8 mouse cellular contexts compared by ENCODE assay signal in genomic region chr17:47522536-47522935, GRCm38 (mm10). TPM values are rescaled to one million over a fixed set of nuclear protein-coding genes. Genes with fewer than 3 reads are reported as not detected.
A peak's percentile ranks its signal among the peaks of the same experiment; 100 is the strongest.
DNase-seq lines count a peak whose midpoint lies in the region; ATAC-seq lines count a peak whose summit lies in the region.

No protein-coding gene starts in this region.

- ATAC-seq in kidney, embryonic 14.5 days (ENCODE audit: low FRiP score, low TSS enrichment), result no peak
- ATAC-seq in hindbrain, embryonic 13.5 days (ENCODE audit: low FRiP score), result no peak
- ATAC-seq in midbrain, embryonic 14.5 days (ENCODE audit: low FRiP score, low TSS enrichment), result no peak

- DNase-seq in kidney, adult 18-20 months, result no peak
- DNase-seq in embryonic facial prominence, embryonic 10.5 days (ENCODE audit: low spot score), result no peak
- DNase-seq in midbrain, embryonic 14.5 days, result no peak
- DNase-seq in right cerebral cortex, postnatal 14 days, result no peak
- DNase-seq in ovary, postnatal 10 days (ENCODE audit: low spot score), result no peak
- no peak for DNase-seq in gastrocnemius, postnatal 14 days

- no peak overlapping the region for H3K4me3 ChIP-seq in kidney, embryonic 14.5 days (ENCODE audit: low read length)
- no peak overlapping the region for H3K4me3 ChIP-seq in embryonic facial prominence, embryonic 10.5 days
- no peak overlapping the region for H3K4me3 ChIP-seq in hindbrain, embryonic 13.5 days
- H3K4me3 ChIP-seq in midbrain, embryonic 14.5 days (replicated peaks; ENCODE audit: low read depth, low read length), result no peak overlapping the region

- H3K9me3 ChIP-seq in kidney, embryonic 14.5 days (ENCODE audit: control insufficient read depth, low read length), result no peaks in the 10 kb centered on the region
- H3K9me3 ChIP-seq in embryonic facial prominence, embryonic 10.5 days, result no peaks in the 10 kb centered on the region
- H3K9me3 ChIP-seq in hindbrain, embryonic 13.5 days, result no peaks in the 10 kb centered on the region
- H3K9me3 ChIP-seq in midbrain, embryonic 14.5 days (ENCODE audit: control insufficient read depth, low read length), result no peaks in the 10 kb centered on the region

- no peaks in the 10 kb centered on the region for H3K36me3 ChIP-seq in kidney, embryonic 14.5 days (ENCODE audit: control insufficient read depth, insufficient read depth, low read length)
- no peaks in the 10 kb centered on the region for H3K36me3 ChIP-seq in embryonic facial prominence, embryonic 10.5 days (replicated peaks)
- H3K36me3 ChIP-seq in hindbrain, embryonic 13.5 days, result no peaks in the 10 kb centered on the region
- no peaks in the 10 kb centered on the region for H3K36me3 ChIP-seq in midbrain, embryonic 14.5 days (ENCODE audit: control insufficient read depth, insufficient read depth, low read length)

- intact Hi-C loops in gastrocnemius, postnatal 14 days (cut with DNase I; ENCODE audit: low total_unique reads), result no loop called here

- 52% methylated on average over 4 of the region's 4 CpGs for WGBS in kidney, embryonic 14.5 days
- 63% methylated on average over 4 of the region's 4 CpGs for WGBS in embryonic facial prominence, embryonic 10.5 days
- 76% methylated on average over 4 of the region's 4 CpGs for WGBS in hindbrain, embryonic 13.5 days
- 73% methylated on average over 4 of the region's 4 CpGs for WGBS in midbrain, embryonic 14.5 days

- no peak overlapping the region for H3K9ac ChIP-seq in kidney, embryonic 14.5 days (ENCODE audit: low read depth, low read length)
- peak overlapping the region; percentile 15; the same call in 1 of the 2 replicates for H3K9ac ChIP-seq in hindbrain, embryonic 13.5 days
- no peak overlapping the region for H3K9ac ChIP-seq in midbrain, embryonic 14.5 days (replicated peaks; ENCODE audit: low read length)

- H3K4me2 ChIP-seq in kidney, embryonic 14.5 days (replicated peaks; ENCODE audit: low read depth, low read length), result peak overlapping the region; percentile 8; the same call in 1 of the 2 replicates
- H3K4me2 ChIP-seq in hindbrain, embryonic 13.5 days, result no peak overlapping the region
- H3K4me2 ChIP-seq in midbrain, embryonic 14.5 days (ENCODE audit: low read length), result no peak overlapping the region

- H3K27ac ChIP-seq in kidney, embryonic 14.5 days (ENCODE audit: low read depth, low read length), result peak overlapping the region; percentile 96
- peak overlapping the region; percentile 91 for H3K27ac ChIP-seq in embryonic facial prominence, embryonic 10.5 days (replicated peaks)
- peak overlapping the region; percentile 87 for H3K27ac ChIP-seq in hindbrain, embryonic 13.5 days
- H3K27ac ChIP-seq in midbrain, embryonic 14.5 days (replicated peaks; ENCODE audit: low read depth, low read length), result peak overlapping the region; percentile 91

- no peaks in the 10 kb centered on the region for H3K27me3 ChIP-seq in kidney, embryonic 14.5 days (ENCODE audit: control insufficient read depth, insufficient read depth, low read length)
- H3K27me3 ChIP-seq in embryonic facial prominence, embryonic 10.5 days (replicated peaks; ENCODE audit: low read depth, poor library complexity, severe bottlenecking), result no peaks in the 10 kb centered on the region
- no peaks in the 10 kb centered on the region for H3K27me3 ChIP-seq in hindbrain, embryonic 13.5 days
- no peaks in the 10 kb centered on the region for H3K27me3 ChIP-seq in midbrain, embryonic 14.5 days (ENCODE audit: control insufficient read depth, insufficient read depth, low read length)

- peaks cover 38% of the 10 kb centered on the region for H3K4me1 ChIP-seq in kidney, embryonic 14.5 days (ENCODE audit: control insufficient read depth, insufficient read depth, low read length)
- H3K4me1 ChIP-seq in embryonic facial prominence, embryonic 10.5 days, result peaks cover 63% of the 10 kb centered on the region
- peaks cover 28% of the 10 kb centered on the region for H3K4me1 ChIP-seq in hindbrain, embryonic 13.5 days (replicated peaks)
- peaks cover 20% of the 10 kb centered on the region for H3K4me1 ChIP-seq in midbrain, embryonic 14.5 days (ENCODE audit: control insufficient read depth, insufficient read depth, low read length)

RNA-seq across cellular contexts. Expression of gene Ccnd3, which starts 17.7 kb away (rescaled TPM):
- 257 and 276 TPM in 2 replicates for polyA plus RNA-seq in kidney, embryonic 14.5 days (2014; fragmentation: Nextera tagmentation; extraction: Ambion mirVana)
- 325 and 335 TPM in 2 replicates for polyA plus RNA-seq in embryonic facial prominence, embryonic 10.5 days (2016; fragmentation: Nextera tagmentation; extraction: Ambion mirVana)
- polyA plus RNA-seq in hindbrain, embryonic 13.5 days (2015; fragmentation: Nextera tagmentation; extraction: Ambion mirVana), result 74.3 and 75.2 TPM in 2 replicates
- 56.4 and 67.3 TPM in 2 replicates for polyA plus RNA-seq in midbrain, embryonic 14.5 days (2014; fragmentation: Nextera tagmentation; extraction: Ambion mirVana)
- total RNA-seq in gastrocnemius, postnatal 14 days (2021), result 10 to 100 TPM; 57.0 to 63.3 TPM

RNA-seq across cellular contexts. Expression of gene Taf8, which starts 20.4 kb away (rescaled TPM):
- 24.9 and 28.9 TPM in 2 replicates for polyA plus RNA-seq in kidney, embryonic 14.5 days (2014; fragmentation: Nextera tagmentation; extraction: Ambion mirVana)
- 32.0 and 35.3 TPM in 2 replicates for polyA plus RNA-seq in embryonic facial prominence, embryonic 10.5 days (2016; fragmentation: Nextera tagmentation; extraction: Ambion mirVana)
- 23.4 and 23.5 TPM in 2 replicates for polyA plus RNA-seq in hindbrain, embryonic 13.5 days (2015; fragmentation: Nextera tagmentation; extraction: Ambion mirVana)
- 17.4 and 19.2 TPM in 2 replicates for polyA plus RNA-seq in midbrain, embryonic 14.5 days (2014; fragmentation: Nextera tagmentation; extraction: Ambion mirVana)
- total RNA-seq in gastrocnemius, postnatal 14 days (2021), result 10 to 100 TPM in 1 of 2 experiments, 1 to 10 TPM in 1; 9.5 to 10.2 TPM
